Mouse (Mus musculus) central nervous system, embryonic 11.5 days (tissue): ENCODE data around the gene Inpp1. TPM values are rescaled to one million over a fixed set of nuclear protein-coding genes. Genes with fewer than 3 reads are reported as not detected.

Experiments
- polyA plus RNA-seq: library from polyadenylated mRNA; depleted of rRNA; stranded (reverse); fragments of >200 nt; gene quantifications from 2 replicates; pipeline ENCODE4 v1.2.3, GENCODE M21; 2012; rRNA removed

Inpp1 gene
- 7.5 and 9.7 TPM in 2 replicates for polyA plus RNA-seq

DNA sequence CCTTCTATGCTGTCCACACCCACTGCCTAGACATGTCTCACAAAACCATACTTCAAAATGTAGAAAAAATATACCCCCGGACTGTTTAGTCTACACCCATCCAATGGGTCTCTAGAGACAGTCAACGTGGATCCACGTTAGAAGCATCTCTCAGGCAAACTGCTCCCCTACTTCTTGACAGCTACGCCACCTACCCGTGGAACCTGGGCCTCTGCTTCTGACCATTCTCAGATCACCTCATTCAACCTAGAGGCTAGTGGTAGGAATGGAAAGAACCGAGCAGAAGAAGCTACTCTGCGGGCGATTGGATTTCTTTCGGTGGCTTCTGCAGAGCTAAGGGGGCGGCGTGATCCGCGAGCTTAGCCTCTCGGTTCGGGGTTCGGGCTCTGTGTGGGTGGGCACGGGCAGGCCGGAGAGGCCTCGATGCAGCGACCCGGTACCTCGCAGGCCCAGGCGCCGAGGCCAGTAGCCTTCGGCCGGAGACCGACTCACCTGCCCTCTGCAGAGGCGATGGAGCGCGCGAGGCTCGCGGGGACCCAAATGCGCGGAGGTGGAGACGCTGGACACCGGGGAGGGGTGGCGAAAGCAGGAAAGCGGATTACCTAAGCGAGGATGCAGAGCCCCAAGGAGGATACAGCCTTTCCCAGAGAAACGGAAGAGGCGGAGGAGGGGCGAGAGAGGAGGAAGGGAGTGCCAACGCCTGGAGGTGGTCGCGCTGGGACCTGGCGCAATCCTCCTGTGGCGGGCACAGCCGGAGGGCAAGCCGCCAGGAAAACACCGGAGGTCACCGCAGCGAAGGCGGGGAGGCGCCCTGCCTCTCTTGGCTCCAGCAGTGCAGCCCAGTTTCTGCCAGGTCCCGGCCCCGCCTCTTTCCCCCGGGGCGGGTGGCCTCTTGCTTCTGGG, at the start of gene Inpp1:
Inpp1 (minus strand) TSS at position 779 of the 903 bp plus-strand sequence.

DNA sequence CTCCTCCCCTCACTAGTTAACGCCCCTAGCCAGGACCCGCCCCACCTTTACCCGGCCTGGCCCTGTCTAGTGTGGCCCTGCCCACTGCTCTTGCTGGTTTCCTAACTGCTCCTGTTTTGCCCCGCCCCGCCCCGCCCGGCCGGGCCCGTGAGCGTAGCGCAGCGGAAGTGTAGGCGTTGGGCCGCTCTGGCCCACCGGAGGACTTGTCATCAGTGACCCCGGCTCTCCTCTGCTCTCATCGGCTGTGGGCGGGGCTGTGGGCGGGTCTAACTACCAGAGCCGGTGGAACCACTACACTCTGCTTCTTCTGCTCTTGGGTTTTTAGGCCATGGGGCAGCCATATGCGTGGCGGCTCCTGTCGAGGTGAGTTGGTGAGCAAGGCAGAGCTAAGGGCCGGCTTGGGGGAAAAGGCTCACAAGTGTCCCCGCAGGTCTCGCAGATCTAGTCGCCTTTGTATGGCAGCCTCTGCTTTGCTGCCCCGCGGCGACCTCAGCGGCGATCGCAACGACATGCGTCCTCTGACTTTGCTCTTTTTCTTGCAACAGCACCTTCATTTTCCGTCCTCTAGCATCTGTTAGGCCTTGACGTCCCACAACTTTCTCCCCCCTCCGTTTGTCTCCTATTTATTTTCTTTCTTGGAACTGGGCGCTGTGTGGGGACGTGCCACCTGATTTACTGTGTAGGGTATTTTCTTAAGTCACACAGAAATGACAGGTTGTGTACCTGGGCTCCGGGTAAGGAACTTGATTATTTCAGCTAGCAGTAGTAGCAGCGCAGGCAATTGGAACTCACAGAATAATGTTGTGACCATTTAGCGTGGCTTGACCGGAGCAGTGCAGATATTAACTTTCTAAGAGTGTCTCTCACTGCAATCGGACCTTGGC, 27.5 kb upstream of the Inpp1 start, which contains the start of gene Hibch:
Hibch (plus strand) TSS at position 148 of the 884 bp plus-strand sequence.

Other genes starting within 250 kb of the Inpp1 start
- 20.5 and 28.0 TPM in 2 replicates for gene Nemp2, start 187.0 kb downstream of the Inpp1 start, polyA plus RNA-seq
- gene Mfsd6, start 90.2 kb downstream of the Inpp1 start, polyA plus RNA-seq = 3.9 and 5.3 TPM in 2 replicates
- gene Hibch, start 27.2 kb upstream of the Inpp1 start, polyA plus RNA-seq = 23.5 and 28.4 TPM in 2 replicates
- gene 1700019D03Rik, start 202.5 kb upstream of the Inpp1 start, polyA plus RNA-seq = 1.0 and 1.8 TPM in 2 replicates
- 0.41 and 2.2 TPM in 2 replicates for gene Mstn, start 244.0 kb upstream of the Inpp1 start, polyA plus RNA-seq